Mouse (Mus musculus) liver, postnatal 0 days (tissue): ENCODE measurements around the gene Pxn. TPM values are rescaled to one million over a fixed set of nuclear protein-coding genes. Genes with fewer than 3 reads are reported as not detected.
"Not testable (repeated sequence)": the region's sequence is repeated elsewhere in the genome, so short reads cannot be mapped to it uniquely, and the experiment has no call there.

Experiments
- ATAC-seq: fragments of 200-750 bp; cut with Nextera tagmentation; 2 replicates; pipeline ENCODE4 v1.8.0; 2017; ENCODE audit warnings: mild to moderate bottlenecking, moderate library complexity
- DNase-seq: peaks from one replicate; pipeline ENCODE4 v3.0.0-alpha.2; 2016
- H3K27ac ChIP-seq: fragments of 300-500 bp; sonication (generic); 2 replicates; pipeline ENCODE4 v1.5.1; 2014; ENCODE audit warnings: antibody characterized with exemption, moderate library complexity, mild to moderate bottlenecking, low read depth
- H3K27me3 ChIP-seq: fragments of 300-500 bp; sonication (generic); 2 replicates; pipeline ENCODE4 v1.6.1; 2014; ENCODE audit warnings: low read length, control low read depth, mixed read lengths; ENCODE audit not compliant: insufficient read depth
- H3K36me3 ChIP-seq: fragments of 300-500 bp; sonication (generic); replicated peaks from 2 replicates; pipeline ENCODE4 v1.6.1; 2014; ENCODE audit warnings: mild to moderate bottlenecking, control low read depth, low read length, moderate library complexity, mixed read lengths; ENCODE audit not compliant: insufficient read depth
- H3K4me1 ChIP-seq: fragments of 300-500 bp; sonication (generic); 2 replicates; pipeline ENCODE4 v1.6.1; 2014; ENCODE audit warnings: antibody characterized with exemption, mild to moderate bottlenecking, control low read depth; ENCODE audit not compliant: insufficient read depth
- H3K4me2 ChIP-seq: fragments of 300-500 bp; sonication (generic); 2 replicates; pipeline ENCODE4 v1.6.1; 2014; ENCODE audit warnings: low read depth, mild to moderate bottlenecking, low read length, moderate library complexity, mixed read lengths
- H3K4me3 ChIP-seq: fragments of 300-500 bp; sonication (generic); 2 replicates; pipeline ENCODE4 v1.5.1; 2014; ENCODE audit warnings: low read depth, low read length
- H3K9ac ChIP-seq: fragments of 300-500 bp; sonication (generic); replicated peaks from 2 replicates; pipeline ENCODE4 v1.6.1; 2014; ENCODE audit warnings: mild to moderate bottlenecking, moderate library complexity
- H3K9me3 ChIP-seq: fragments of 300-500 bp; sonication (generic); 2 replicates; pipeline ENCODE4 v1.6.1; 2016; ENCODE audit warnings: mild to moderate bottlenecking, control low read depth, low read length, mixed read lengths
- CTCF ChIP-seq: sonication (generic); IDR thresholded peaks from 2 replicates; pipeline ENCODE4 v1.5.1; 2016; ENCODE audit warnings: antibody characterized with exemption, low read depth
- EP300 ChIP-seq: IDR thresholded peaks from 2 replicates; pipeline ENCODE4 v1.6.1; 2016; ENCODE audit warnings: antibody characterized with exemption, low read depth, mild to moderate bottlenecking
- WGBS: fragments of 180-500 bp; shearing (Covaris S2); extraction: QIAGEN DNeasy Blood & Tissue Kit; methylation state at CpG from one replicate; pipeline ENCODE4 v1.1.7; 2014; ENCODE audit not compliant: insufficient replicate concordance; 5-methylcytosine and 5-hydroxymethylcytosine counted together
- polyA plus RNA-seq: library from polyadenylated mRNA; unstranded; fragments of >200 nt; fragmentation: Nextera tagmentation; extraction: Ambion mirVana; gene quantifications from 2 replicates; pipeline ENCODE4 v1.2.1, GENCODE M21; 2015

The Pxn gene
- polyA plus RNA-seq, 1 experiment from 2014 or later, result 14.9 TPM

DNA sequence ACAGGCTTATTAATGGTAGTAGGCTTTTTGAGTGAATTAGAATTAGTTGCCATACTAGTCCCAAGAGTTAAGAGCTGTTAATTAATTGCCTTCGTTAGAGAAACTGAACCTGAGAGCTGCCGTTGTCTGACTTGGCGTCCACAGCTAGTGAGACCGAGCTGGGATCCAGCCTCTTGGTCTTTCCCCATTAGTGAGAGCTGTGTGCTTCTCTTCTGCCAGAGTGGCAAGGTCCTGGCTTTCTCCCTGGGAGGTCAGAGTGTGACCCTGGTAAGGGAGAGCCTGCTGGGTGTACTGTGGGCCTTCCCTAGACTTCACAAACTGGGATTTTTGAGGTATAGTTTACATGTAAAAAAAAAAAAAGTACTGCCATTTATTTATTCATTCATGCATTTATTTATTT is 63.2 kb downstream of the Pxn start:
- no peaks in the 10 kb centered on the region for H3K9me3 ChIP-seq
- peaks cover 21% of the 10 kb centered on the region for H3K36me3 ChIP-seq
- H3K27ac ChIP-seq, result peak overlapping the region; percentile 73
- no peaks in the 10 kb centered on the region for H3K27me3 ChIP-seq
- no peak overlapping the region; the same call in 1 of the 2 replicates for H3K9ac ChIP-seq
- WGBS, result 74% methylated on average over 4 of the region's 4 CpGs
- H3K4me1 ChIP-seq, result peaks cover 18% of the 10 kb centered on the region
- H3K4me3 ChIP-seq, result no peak overlapping the region
- ATAC-seq, result no peak
- H3K4me2 ChIP-seq, result 0 out of 2 replicates have a peak overlapping the region, but pooled peaks have one; percentile 38
- TF ChIP-seq EP300, result no peak
- no peak for TF ChIP-seq CTCF
- no peak for DNase-seq

DNA sequence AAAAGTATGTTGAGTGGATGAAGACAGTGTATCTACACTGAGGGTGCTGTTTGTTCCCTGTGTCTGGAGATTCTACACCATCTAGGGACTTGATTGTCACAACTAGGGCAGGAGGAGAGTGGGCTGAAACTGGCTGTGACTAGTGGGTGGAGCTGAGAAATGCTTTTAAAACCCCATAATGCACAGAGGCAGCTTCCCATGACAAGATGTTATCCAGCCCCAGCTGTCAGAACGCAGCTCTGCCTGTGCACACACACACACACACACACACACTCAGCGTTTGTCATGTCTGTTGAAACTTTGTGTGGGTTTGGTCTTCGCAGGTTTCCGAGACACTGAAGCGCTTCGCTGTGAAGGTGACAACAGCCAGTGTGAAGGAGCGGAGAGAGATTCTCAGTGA is 64.6 kb downstream of the Pxn start:
- no peak overlapping the region for H3K4me3 ChIP-seq
- no peak overlapping the region for H3K4me2 ChIP-seq
- no peak for TF ChIP-seq EP300
- no peak for TF ChIP-seq CTCF
- WGBS, result 81% methylated on average over 7 of the region's 7 CpGs
- peaks cover 10% of the 10 kb centered on the region for H3K4me1 ChIP-seq
- peaks cover 30% of the 10 kb centered on the region for H3K36me3 ChIP-seq
- H3K27ac ChIP-seq, result no peak overlapping the region
- no peak for ATAC-seq
- H3K9ac ChIP-seq, result no peak overlapping the region
- no peak for DNase-seq
- no peaks in the 10 kb centered on the region for H3K9me3 ChIP-seq
- no peaks in the 10 kb centered on the region for H3K27me3 ChIP-seq

DNA sequence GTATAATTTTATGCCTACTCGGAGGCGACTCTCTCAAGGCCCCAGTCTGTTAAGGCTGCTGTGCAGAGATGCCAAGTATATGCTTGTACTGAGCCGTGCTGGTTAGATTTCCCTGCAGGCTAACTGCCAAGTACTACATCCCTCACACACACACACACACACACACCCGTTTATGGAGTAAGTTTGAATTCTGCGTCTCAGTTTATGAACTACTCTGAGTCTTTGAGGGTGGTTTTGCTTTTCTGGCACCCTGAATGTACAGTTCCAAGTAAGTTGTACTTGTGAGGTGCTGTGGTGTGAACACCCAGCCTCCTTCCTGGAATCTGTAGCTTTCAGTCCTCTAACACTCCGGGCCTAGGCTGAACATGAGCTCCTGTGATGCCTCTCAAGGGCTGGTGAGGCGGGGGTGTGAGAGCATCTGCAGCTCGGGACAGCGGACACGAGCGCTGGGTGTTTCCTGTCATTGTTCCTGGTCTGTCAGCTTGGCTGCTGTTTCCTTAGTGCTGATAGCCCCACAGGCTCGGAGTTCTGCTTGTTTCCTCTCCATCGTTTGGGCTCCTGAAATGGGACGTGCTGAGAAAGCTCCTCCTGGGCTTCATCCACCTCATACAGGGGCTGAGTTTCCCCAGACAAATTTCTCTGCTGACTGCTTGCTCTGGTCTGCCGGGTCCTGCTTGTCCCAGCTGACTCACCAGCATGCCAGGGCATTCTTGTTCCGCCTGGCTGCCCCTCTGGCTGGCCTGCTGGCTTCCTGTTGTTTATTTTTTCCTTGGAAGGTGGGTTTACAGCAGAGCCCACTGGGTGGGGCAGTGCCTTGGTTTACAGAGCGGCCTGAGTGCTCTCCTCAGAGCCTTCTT is 66.4 kb downstream of the Pxn start:
- peak; percentile 34 for ATAC-seq
- WGBS, result 55% methylated on average over 17 of the region's 17 CpGs
- Histone ChIP-seq H3K36me3 (peaks cover 44% of the 10 kb centered on the region), H3K27ac (peak overlapping the region; percentile 72), H3K9ac (no peak overlapping the region), H3K4me1 (peaks cover 2% of the 10 kb centered on the region; the same call in 1 of the 2 replicates), H3K4me2 (no peak overlapping the region), H3K27me3 (no peaks in the 10 kb centered on the region), H3K4me3 (no peak overlapping the region), H3K9me3 (no peaks in the 10 kb centered on the region)
- TF ChIP-seq CTCF (no peak), EP300 (no peak)
- no peak for DNase-seq

DNA sequence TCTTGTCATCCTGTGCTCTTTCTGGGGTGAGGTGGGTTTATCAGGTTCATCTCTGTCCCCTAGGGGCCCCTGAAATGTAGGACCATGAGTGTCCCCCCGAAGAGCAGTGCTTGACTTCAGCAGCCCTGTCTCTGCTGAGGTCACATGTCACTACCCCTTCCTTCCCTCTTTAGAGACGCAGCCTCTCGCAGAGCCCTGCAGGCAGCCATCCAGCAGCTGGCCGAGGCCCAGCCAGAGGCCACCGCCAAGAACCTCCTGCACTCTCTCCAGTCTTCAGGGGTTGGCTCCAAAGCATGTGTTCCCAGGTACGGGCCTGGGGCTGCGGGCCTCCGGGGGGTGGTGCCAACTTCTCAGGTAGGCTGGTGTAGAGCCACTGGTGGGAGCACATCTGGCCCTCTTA is 68.5 kb downstream of the Pxn start:
- DNase-seq (no peak), ATAC-seq (no peak)
- H3K27ac ChIP-seq, result no peak overlapping the region
- no peak for TF ChIP-seq EP300
- TF ChIP-seq CTCF, result no peak
- no peak overlapping the region for H3K4me2 ChIP-seq
- H3K4me3 ChIP-seq, result no peak overlapping the region
- no peaks in the 10 kb centered on the region for H3K4me1 ChIP-seq
- H3K9ac ChIP-seq, result no peak overlapping the region
- no peaks in the 10 kb centered on the region for H3K27me3 ChIP-seq
- H3K9me3 ChIP-seq, result no peaks in the 10 kb centered on the region
- WGBS, result 52% methylated on average over 8 of the region's 8 CpGs
- H3K36me3 ChIP-seq, result peaks cover 65% of the 10 kb centered on the region

DNA sequence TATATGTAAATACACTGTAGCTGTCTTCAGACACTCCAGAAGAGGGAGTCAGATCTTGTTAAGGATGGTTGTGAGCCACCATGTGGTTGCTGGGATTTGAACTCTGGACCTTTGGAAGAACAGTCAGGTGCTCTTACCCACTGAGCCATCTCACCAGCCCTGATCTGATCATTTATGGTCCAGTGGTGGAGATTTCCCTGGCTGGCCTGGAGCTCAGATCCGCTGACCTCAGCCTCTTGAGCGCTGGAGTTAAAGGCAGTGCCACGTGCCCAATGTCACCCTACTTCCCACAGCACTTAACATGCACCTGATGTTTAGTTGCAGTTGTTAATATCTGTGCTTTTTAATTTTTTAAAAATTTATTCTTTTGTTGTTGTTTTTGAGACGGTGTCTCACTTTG is 71.2 kb downstream of the Pxn start:
- not testable (repeated sequence) for ATAC-seq, H3K4me3 ChIP-seq, H3K27ac ChIP-seq, DNase-seq, H3K9ac ChIP-seq, H3K9me3 ChIP-seq, H3K27me3 ChIP-seq, H3K4me1 ChIP-seq, H3K4me2 ChIP-seq
- H3K36me3 ChIP-seq, result peaks cover 85% of the 10 kb centered on the region
- WGBS, result 87% methylated on average over 4 of the region's 4 CpGs

DNA sequence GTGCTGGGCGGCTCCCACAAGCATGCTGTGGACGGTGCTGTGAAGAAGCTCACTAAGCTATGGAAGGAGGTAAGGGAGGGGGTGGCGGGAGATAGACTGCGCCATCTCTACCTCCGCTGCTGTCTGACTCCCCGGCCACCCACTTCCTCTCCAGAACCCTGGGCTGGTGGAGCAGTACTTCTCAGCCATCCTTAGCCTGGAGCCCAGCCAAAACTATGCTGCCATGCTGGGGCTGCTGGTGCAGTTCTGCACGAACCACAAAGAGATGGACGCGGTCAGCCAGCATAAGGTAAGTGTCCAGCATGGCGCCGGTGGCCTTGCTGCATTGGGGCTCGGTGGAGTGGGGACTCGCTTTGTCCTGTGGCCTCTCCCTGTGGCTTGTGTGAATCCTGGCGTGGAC is 72.4 kb downstream of the Pxn start:
- no peak overlapping the region for H3K4me2 ChIP-seq
- 91% methylated on average over 14 of the region's 14 CpGs for WGBS
- no peak overlapping the region for H3K4me3 ChIP-seq
- H3K9ac ChIP-seq, result no peak overlapping the region
- no peaks in the 10 kb centered on the region for H3K27me3 ChIP-seq
- DNase-seq (no peak), ATAC-seq (no peak)
- peaks cover 10% of the 10 kb centered on the region for H3K9me3 ChIP-seq
- H3K36me3 ChIP-seq, result peaks cover 91% of the 10 kb centered on the region
- no peak overlapping the region for H3K27ac ChIP-seq
- no peaks in the 10 kb centered on the region for H3K4me1 ChIP-seq
- no peak for TF ChIP-seq EP300
- no peak for TF ChIP-seq CTCF
